Mouse (Mus musculus): ENCODE measurements around the gene Arid5a.
A peak's percentile ranks its signal among the peaks of the same experiment; 100 is the strongest.

Gene Arid5a

DNA sequence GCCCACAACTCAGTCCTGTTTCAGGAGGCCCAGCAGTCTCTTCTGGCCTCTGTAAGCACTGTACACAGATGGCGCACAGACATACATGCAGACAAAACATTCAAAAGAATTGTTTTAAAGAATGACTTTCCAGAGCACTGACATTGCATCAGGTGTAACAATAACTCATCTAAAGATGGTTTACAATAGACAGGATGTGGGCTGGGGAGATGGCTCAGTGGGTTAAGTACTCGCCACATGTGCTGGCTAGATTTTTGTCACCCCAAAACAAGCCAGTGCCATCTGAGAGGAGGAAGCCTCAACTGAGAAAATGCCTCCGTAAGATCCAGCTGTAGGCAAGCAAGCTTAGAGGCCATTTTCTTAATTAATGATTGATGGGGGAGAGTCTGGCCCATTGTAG, 13.1 kb upstream of the Arid5a start:
- peak; percentile 46 to 59 for DNase-seq

DNA sequence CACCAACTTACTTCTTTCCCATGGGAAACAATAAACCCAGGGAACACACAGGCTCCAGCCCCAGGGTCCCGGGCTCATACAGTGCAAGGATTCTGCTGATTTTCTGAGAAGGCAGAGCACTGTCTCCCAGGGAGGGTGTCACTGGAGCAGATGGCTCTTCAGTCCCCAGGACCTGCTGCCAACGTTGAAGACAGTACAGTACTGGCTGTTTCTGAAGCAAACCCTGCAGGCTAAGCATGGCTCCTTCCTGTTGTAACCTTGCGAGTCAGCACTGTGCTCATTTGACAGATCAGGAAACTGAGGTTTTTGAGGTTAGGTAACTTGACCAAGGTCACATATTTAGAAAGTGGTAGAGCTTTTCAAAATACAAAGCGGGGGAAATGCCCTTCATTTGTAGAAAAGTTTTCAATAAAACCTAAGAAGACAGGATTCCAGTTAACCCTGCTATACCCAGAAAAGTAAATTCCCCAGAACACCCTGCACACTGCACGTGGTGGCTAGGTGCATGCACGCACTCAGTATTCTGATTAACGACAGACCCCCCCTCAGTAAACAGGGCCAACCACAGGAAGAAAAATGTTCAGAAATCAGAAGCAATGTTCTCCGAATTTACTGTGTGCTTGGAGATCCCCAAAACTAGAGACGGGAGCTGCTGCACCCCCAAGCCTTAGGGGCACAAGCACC, 10.9 kb upstream of the Arid5a start:
- DNase-seq: no peak

DNA sequence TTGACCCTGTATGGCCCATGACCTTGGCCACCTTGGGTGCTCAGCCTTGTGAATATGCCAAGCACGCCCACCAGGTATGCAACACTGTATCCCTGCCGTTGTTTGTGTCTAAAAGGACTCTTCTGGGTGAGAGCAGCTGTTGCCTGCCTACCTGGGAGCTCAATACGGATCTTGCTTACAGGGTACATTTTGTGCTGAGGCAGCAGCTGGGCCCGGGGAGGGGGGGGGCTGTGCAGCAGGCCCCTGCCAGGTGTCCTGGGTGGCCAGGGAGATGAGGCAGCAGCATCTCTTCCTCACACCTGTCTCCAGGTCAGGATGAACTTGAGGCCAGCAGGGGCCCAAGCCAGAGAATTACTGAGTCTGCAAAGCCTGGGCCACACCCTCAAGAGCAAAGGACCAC, 9.4 kb upstream of the Arid5a start:
- DNase-seq: no peak

DNA sequence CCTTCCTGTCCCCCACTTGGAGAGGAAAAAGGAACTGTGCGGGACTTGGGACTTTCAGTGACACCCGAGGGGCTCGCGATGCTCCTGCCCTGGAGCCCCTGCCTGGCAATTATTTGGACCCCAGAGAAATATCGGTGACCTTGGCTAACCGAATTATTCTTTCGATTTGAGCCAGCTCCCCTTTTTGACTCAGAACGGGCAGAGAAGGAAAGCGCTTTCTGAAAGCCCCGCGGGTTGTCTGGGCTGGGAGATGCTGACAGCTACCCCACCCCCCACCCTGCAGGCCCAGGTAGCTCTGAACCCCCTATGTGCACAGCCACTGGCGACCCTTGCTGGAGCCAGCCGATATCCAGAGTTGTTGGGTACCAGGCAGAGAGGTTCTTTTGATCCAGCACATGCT, 8.4 kb upstream of the Arid5a start:
- DNase-seq: no peak

DNA sequence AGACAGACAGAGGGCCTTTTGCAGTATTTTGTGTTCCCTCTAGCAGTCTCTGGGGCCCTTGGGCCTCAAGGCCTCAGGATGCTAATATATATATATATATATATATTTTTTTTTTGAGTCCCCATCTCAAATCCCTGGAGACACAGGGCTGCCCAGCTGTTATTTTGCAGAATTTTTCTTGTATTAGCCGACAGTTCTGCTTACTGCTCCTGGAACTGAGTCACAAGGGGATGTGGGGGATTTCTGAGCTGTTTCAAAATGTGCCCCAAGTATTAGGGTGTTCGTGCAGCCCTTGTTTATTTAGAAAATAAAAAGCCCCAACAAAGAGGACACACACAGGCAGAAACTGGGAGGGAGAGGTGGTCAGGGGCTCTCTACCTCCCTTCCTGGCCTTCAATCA, 7.9 kb upstream of the Arid5a start:
- DNase-seq: no peak

DNA sequence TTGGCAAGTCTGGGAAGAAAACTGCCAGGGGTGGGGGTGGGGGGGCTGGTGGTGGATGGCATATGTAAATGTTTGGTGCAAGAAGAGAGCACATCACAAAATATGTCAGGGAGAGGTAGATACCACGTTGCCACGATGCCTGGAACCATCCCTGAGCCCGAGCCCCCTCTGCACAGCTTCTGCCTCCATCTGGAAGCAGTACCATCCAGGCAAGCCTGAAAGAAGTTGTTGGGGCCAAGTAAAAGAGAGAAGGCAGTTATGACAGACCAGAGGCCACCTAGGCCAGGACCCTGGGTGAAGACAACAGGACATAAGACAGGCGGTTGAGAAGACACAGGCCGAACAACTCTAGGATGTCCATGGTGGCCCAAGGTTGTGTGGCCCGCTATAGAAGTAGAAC, 7.0 kb upstream of the Arid5a start:
- DNase-seq: no peak

DNA sequence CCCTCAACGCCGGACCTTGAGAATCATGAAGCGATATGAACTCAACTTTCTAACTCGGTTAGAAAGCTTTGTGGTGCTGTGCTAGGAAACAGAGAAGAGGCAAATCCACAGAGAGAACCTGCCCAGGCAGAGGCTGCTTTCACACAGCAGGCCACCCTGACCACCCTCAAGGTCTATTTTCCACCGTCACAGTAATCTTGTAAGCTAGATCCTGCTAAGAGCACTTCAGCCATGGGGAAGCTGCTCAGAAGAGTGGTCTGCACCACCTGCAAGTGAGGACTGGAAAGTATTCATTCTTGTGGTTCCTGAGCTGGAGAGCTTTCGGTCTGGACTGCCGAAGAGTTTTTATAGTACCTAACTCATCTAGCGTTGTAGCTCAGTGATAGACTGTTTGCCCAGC, 5.3 kb upstream of the Arid5a start:
- no peak for DNase-seq

DNA sequence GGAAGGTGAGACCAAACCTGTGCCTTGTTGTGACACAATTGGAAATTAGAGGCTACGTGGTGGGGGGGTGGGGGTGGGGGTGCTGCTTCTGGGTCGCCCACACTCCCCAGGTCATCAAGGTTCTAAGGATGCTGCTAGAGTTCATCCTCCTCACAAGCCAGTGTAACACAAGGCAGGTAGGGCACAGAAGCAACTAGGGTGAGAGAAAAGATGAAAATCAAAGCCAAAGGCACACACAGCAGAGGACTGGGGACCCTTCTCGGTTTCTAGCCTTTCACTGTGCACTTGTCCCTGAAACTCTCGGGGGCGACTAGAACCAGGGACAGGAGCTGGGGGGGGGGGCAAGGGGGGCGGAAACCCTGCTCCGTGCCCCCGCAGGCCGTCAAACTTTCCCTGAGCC, 4.6 kb upstream of the Arid5a start:
- no peak for DNase-seq

DNA sequence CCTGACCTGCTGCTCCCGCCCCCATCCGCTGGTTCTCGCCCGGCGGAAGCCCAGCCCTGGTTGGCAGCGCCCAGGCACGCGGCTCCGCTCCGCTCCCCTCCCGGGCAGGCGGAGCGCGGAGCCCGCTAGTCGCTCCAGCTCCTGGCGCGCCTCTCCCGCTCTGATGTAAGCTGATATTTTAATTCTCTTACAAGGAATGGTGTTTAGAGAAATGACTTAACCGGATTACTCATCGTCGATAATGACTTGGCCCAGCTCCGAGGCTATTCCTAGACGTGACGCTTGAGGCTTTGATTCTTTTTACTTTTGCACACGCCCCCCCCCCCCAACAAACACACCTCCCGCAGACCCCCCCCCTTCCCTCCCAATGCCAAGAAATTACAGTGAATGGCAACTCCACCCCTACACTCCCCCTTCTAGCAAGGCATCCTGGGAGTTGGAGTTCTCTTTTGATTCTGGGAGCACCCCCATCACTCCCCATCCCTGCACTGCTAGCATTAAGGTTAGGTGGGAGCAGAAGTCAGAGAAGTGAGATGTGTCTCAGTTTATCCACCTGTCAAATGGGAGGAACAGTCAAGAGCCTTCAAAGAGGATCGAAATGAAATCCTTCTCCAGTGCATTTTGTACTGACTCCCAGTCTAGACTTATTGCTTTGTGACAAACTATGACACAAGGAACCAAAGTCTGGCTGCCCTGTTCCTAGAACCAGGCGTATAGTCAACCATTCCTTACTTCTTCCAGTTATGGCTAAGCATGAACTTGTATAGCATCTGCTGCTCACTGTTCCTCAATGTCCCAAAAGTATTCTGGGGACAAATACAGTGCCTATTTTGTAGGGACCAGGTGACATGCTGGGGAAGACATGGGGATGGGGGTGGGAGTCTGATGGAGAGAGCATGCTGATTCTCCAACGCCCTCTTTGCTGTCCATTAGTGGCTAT, 3.9 kb upstream of the Arid5a start:
- peak; percentile 36 to 56 for DNase-seq

DNA sequence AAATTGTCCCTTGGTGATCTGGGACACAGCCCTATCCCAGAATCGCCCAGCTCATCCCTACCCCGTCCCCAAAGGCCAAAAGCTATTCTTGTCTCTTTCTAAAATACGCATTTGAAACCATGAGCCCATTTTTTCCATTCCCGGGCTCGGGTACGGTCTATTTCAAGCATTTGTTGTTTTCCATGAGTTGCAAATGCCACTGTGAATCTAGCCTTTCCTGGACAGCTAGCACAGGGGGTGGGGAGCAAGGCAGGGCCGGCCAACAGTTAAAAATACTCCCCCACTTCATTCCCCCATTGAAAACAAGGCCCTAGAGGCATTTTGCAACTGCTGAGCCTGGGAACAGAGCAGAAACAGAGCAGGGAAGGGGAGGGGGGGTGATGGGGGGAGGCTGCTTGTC, 2.8 kb upstream of the Arid5a start:
- DNase-seq: no peak

DNA sequence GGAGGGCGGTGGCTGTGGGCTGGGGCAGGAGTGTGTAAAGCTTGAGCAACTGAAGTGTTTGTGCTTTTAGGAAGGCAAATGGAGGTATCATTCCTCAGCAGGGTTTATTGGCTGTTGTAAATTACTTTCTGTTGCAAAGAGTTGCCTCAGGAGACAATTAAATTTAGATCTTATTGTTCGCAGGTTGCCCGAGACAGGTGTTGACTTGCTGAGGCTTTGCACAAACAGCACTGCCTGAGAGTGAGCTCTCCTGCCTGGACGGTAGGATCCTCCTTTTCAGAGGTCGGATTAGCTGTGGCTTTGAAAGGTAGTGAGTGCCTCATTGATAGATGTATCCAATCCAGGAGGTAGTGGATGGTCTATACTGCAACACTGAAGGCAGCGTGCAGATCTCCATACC, 1.4 kb upstream of the Arid5a start:
- no peak for DNase-seq

DNA sequence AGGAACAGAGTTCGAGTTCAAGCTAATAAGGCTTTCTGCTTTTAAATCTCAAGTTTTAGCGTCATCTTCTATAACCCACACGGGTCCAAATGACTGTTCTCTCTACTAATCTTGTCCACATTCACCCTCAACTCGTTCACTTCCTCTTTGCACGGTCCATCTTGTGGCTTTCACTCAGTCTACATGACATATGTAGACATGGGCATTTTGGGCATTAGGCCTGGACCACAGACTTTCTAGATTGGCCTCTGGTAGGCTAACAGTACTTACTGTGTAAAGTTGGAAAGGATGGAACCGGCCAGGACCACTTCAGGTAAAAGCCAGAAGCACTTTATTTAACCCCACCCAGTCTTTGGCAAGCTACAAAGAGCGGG, 425 bp upstream of the Arid5a start:
- DNase-seq: no peak

DNA sequence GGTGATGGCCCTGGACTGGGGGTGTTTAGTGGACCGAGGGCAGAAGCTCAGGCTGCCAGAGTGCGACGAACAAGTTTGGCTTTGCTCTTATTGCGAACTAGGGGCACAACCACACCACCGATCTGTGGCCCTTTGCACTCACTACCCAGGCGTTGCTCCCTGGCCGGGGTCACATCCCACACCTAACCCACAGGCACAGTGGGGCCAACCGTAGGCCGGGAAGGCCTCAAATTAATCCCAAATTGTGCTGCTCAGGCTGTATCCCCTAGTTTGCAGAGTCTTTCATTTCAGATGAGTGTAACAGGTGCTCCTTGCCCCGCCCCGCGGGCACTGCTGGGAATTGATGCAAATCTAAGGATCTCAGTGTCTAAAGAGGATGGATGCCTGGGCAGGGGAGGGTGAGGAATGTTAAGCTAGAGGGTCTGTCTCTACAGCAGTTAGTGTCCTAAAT, 943 bp downstream of the Arid5a start:
- DNase-seq: peak; percentile 30 to 47

DNA sequence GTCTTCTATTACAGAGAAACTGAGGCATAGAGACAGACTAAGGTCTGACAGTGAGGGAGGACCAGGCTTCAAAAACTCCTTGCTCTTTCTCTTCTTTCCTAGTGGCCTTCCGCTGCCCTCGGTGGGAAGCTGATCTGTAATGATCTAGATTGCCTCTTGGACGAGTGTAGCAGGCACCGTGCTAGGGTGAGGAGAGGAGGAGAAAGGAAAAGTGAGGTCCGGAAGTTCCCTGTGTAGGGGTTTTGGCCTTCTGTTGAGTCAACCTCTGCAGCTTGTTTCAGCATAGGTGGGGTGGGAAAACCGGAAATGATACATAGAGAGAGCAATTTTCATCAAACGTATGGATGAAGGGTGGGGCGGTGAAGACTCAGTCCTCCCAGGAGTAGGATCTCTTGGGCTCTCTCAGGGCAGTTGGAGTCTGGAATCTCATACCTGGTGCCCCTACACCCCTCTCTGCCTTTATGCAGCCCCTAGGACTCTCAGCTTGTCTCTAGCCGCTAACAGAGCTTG, 1.5 kb downstream of the Arid5a start:
- no peak for DNase-seq

DNA sequence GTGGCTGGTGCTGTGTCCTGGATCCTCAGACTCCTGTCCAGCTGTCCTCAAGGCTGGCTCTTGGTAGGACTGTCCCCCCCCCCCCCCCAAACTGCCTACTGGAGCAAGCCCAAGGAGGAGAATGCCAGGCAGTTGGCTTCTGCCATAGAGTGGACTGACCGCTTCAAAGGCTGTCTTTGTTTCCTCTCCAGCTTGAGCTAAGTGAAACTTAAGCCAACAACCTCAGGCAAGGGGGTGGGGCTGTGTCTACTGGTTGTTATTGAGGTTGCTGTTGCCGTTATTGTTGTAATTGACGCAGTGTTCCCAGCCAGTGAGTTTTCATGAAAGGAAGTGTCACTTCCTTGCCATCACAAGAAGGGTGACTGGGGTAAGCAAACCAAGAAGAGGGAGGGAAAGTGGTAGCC, 2.0 kb downstream of the Arid5a start:
- DNase-seq: no peak

DNA sequence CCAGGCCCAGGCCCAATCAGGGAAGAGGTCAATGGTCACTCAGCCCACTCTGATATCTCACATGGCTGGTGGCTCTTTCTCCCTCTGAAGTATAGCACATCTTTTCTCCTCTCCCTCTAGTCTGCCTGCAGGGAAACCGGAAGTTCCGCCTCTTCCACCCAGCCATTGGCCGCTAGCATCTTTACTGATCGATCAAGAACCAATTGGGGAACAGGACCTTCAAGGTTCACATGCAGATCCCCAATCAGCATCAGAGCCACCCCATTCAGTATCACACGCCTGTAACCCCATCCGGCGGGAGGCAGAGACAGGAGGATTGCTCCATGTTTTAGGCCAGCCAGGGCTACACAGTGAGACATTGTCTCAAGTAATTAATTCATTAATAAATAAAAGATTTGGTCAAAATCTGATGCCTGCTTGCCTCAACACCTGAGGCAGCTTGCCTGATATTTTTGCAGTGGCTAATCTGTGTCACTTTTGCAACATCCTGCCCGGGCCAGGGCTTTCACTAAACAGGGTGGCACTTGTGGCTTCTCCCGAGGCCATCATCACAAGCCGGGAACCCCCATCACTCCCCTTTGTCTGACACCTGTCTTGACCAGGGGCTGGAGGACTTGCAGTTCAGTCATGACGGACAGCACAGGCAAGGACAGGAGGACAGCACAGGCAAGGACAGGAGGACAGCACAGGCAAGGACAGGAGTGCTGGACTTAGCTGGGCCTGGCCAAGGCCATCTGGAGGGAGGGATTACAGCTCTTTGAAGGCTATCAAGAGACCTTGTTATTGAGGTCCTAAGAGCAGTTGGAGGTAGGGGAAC, 7.6 kb downstream of the Arid5a start:
- DNase-seq: peak; percentile 28 to 51

DNA sequence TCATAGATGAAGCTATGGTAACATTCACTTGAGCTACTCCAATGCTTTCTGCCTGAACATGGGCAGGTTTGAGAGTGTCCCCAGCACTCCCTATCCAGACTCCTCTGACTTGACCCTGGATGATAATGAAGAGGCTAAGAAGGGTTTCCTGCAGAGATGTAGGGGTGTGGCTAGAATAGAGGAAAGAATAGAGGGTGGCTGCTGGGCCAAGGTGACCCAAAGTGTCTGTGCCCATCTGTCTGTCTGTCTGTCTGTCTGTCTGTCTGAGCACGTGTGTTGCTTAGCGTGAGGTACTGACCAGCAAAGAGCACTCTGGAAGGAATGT, 8.2 kb downstream of the Arid5a start:
- no peak for DNase-seq

DNA sequence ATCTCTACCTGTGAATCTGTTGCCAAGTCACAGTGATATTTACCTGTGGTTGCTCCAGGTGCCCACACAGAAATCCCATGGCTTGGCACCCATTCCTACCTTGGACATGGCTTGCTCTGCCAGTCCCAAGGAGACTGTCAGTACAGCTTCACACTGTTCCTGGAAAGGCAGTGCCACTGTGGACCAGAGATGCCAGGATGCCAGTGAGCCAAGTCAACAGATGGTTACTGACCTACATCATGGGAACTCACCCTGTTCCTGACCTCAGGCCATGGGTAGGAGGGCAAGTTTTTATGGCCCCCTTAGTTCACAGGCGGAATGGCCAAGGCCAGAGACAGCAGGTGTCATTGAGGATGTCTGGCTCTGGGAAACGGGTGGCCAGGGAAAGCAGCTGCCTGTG, 13.6 kb downstream of the Arid5a start:
- DNase-seq: no peak

DNA sequence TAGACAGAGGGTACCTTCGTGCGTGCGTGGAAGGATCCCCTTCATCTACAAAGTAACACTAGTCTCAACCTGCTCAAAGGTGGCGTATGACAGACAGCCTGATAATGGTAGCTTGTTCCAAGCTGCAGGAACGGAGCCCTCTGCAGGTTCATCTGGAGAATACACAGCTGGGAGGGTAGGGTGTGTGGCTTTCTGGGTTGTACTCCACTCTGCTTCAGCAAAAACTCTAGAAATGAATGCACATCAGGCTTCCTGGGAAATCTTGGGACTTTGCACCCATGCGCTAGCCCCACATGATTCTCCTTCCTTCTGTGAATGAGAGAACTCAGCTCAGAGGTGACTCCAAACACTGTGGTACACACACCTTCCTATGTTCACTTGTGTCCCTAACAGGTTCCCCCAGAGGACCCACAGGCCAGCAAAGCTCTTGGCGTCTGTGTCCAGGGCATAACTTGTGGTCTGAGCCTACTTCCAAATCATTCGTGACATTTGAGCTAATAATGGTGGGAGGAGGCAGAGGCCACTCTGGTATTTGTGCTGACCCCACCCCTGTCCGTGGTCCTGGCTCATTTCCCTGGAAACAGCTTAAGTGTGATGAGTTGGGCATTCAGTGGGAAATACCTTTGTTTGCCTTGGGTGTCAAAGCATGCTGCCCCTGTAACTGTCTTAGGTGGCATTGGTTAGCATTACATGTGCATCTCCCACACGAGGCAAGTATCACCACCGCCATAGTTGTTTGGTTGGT, 14.5 kb downstream of the Arid5a start:
- peak in 1 of 2 experiments; percentile 27 for DNase-seq

DNA sequence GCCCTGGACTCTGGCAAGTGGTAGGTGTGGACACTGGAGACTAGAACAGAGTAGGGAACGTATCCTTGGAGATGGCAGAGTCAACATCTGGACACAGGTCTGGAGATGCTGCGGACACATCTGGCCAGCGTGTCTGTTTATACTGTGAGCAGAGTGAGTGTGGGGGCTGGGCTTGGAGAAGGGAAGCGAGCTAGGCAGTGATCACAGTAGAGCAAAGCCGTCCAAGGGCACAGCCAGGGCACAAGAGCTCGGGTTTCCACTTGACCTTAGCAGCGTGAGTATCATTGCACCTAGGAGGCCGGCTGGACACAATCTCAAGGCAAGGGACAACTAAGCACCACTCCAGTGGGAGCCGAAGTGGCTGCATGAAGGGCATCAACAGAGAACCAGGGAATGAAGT, 15.5 kb downstream of the Arid5a start:
- no peak for DNase-seq

DNA sequence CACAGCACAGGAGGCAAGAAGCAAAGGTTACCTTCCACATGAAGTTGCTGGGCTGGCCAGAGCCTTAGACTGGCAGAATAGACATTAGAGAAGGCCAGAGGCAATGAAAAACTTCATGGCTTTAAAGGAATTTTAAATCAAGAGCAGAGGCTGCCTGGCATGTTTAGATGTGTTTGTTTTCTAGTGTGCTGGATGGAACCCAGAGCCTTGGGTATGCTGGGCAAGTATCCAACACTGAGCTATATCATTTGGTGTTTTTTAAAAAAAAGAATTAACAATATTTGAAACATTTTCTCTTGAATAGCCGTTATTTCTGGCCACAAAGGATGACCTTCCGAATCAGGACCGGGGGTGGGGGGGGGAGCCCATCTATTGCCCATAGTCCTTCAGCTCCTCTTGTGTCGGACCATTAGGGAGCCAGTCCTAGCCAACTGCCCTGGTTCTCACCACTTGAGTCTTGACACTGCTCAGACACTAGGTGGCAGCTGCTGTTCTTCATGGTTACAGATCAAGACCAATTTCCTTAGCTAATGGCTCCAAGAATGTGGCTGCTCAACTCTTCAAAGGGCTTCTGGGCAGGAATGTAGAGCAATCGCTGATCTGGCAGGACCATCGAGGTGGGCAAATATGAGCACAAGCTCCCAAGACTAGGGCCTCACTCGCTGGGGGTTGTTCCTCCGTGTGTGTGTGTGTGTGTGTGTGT, 16.4 kb downstream of the Arid5a start:
- no peak for DNase-seq

DNA sequence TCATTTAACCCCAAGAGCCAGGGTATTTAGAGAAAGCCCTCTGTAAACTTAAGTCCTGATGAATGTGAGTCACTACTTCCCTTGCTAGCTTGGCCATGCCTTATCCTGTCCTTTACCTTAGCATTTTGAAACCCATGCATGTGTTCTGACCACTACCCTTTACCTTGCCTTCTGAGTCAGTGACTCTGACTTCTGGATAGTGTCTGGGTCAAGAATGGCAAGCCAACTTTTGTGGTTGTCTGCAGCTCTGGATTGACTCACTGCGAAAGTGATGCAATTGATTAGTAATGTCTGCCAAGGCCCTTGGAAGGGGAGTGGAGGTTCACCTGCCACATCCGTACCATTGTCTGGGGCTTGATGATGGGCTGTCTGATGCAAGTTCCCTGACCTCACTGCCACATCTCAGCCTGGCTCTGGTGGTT, 18.4 kb downstream of the Arid5a start:
- DNase-seq: no peak
